Mouse (Mus musculus): ENCODE data around the gene Ptprm.

GRCm38 (mm10) chr17:66671715-66672230, 682.5 kb downstream of the Ptprm start:
- TF ChIP-seq ZC3H11A (IDR thresholded peaks at IDR 0.05; ENCODE audit: low read depth, low read length) (no peak), CTCF (IDR thresholded peaks at IDR 0.05 in 2 of 3, conservative IDR thresholded peaks at IDR 0.05 in 1 of 3; ENCODE audit: control insufficient read depth in 1 of 3, insufficient read depth in 1 of 3, low read depth in 2 of 3, low read length in 3 of 3, poor library complexity in 1 of 3, severe bottlenecking in 1 of 3) (no peak), MAZ (IDR thresholded peaks at IDR 0.05; ENCODE audit: low read depth, low read length) (no peak), EP300 (IDR thresholded peaks at IDR 0.05; ENCODE audit: low read depth in 1 of 2, low read length in 2 of 2) (no peak), POLR2A (IDR thresholded peaks at IDR 0.05; ENCODE audit: control insufficient read depth in 1 of 2, insufficient read depth in 1 of 2, low read depth in 1 of 2, low read length in 2 of 2, poor library complexity in 1 of 2) (no peak)
